Mouse (Mus musculus): ENCODE measurements around the gene Apmap. TPM values are rescaled to one million over a fixed set of nuclear protein-coding genes. Genes with fewer than 3 reads are reported as not detected.
A peak's percentile ranks its signal among the peaks of the same experiment; 100 is the strongest.

The Apmap gene
- polyA plus RNA-seq, 1 experiment = 22.1 TPM

GRCm38 (mm10) chr2:150646411-150647121, 38.2 kb upstream of the Apmap start:
- TF ChIP-seq CTCF (IDR thresholded peaks at IDR 0.05; ENCODE audit: low read depth, low read length) (no peak), POLR2A (IDR thresholded peaks at IDR 0.05; ENCODE audit: borderline replicate concordance, low read depth, low read length) (no peak)
- no peak overlapping the region for H3K27ac ChIP-seq (ENCODE audit: insufficient read depth, low read depth, low read length)
- H3K4me3 ChIP-seq (ENCODE audit: insufficient read depth, low read length) = no peak overlapping the region
- H3K4me1 ChIP-seq (ENCODE audit: control insufficient read depth, insufficient read depth, low read length) = peaks cover 13% of the 10 kb centered on the region

GRCm38 (mm10) chr2:150645225-150645624, 36.9 kb upstream of the Apmap start:
- Histone ChIP-seq H3K4me1 (ENCODE audit: control insufficient read depth, insufficient read depth, low read length) (peaks cover 15% of the 10 kb centered on the region), H3K4me3 (ENCODE audit: insufficient read depth, low read length) (no peak overlapping the region), H3K27ac (ENCODE audit: insufficient read depth, low read depth, low read length) (no peak overlapping the region)
- TF ChIP-seq POLR2A (IDR thresholded peaks at IDR 0.05; ENCODE audit: borderline replicate concordance, low read depth, low read length) = no peak
- no peak for TF ChIP-seq CTCF (IDR thresholded peaks at IDR 0.05; ENCODE audit: low read depth, low read length)

- no peak overlapping the region for H3K4me3 ChIP-seq (ENCODE audit: insufficient read depth, low read length)
- no peak overlapping the region for H3K27ac ChIP-seq (ENCODE audit: insufficient read depth, low read depth, low read length)
- H3K4me1 ChIP-seq (ENCODE audit: control insufficient read depth, insufficient read depth, low read length) = peaks cover 15% of the 10 kb centered on the region
- TF ChIP-seq CTCF (IDR thresholded peaks at IDR 0.05; ENCODE audit: low read depth, low read length) = no peak
- no peak for TF ChIP-seq POLR2A (IDR thresholded peaks at IDR 0.05; ENCODE audit: borderline replicate concordance, low read depth, low read length)
Measured at GRCm38 (mm10) chr2:150643726-150644415, 35.5 kb upstream of the Apmap start.

DNA sequence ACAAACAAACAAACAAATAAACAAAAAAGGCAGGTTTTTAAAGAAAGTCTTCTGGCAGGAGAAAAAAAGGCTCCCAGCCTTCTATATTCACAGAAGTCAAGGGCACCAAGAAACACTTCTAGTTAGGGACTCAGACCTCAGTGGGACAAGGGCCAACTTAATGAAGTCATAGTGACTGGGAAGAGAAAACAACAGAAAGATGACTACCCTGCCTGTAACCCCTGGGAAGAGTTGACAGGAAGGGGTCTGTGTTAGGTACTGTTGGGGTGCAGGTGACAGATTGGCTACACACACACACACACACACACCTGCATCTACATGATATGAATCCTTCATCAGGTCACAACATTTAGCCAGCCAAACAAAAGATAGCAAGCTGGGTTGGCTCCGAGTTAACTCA, 34.8 kb upstream of the Apmap start:
- no peak overlapping the region for H3K27ac ChIP-seq (ENCODE audit: insufficient read depth, low read depth, low read length)
- peaks cover 10% of the 10 kb centered on the region for H3K4me1 ChIP-seq (ENCODE audit: control insufficient read depth, insufficient read depth, low read length)
- TF ChIP-seq POLR2A (IDR thresholded peaks at IDR 0.05; ENCODE audit: borderline replicate concordance, low read depth, low read length) (no peak), CTCF (IDR thresholded peaks at IDR 0.05; ENCODE audit: low read depth, low read length) (no peak)
- no peak overlapping the region for H3K4me3 ChIP-seq (ENCODE audit: insufficient read depth, low read length)

DNA sequence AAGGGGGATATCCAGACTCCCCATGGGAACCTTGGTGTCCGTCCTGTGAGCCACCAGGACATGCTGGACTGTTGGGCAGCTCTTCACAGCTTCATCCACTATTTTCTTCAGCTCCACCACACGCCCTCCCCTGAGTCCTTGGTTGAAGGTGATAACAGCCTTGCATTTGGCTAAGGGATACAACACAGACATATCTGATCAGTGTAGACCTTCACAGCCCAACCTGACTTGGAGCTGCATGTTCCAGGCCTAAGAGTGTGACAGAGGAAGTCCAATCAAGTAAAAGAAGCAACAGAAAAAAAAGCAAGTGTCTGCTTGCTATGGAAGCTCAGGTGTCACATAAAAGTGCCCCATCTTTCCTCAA, 30.0 kb upstream of the Apmap start:
- Histone ChIP-seq H3K27ac (ENCODE audit: insufficient read depth, low read depth, low read length) (no peak overlapping the region), H3K4me3 (ENCODE audit: insufficient read depth, low read length) (no peak overlapping the region), H3K4me1 (ENCODE audit: control insufficient read depth, insufficient read depth, low read length) (peaks cover 2% of the 10 kb centered on the region; the same call in 1 of the 2 replicates)
- TF ChIP-seq POLR2A (IDR thresholded peaks at IDR 0.05; ENCODE audit: borderline replicate concordance, low read depth, low read length) (no peak), CTCF (IDR thresholded peaks at IDR 0.05; ENCODE audit: low read depth, low read length) (no peak)

GRCm38 (mm10) chr2:150637702-150638369, 29.5 kb upstream of the Apmap start:
- Histone ChIP-seq H3K27ac (ENCODE audit: insufficient read depth, low read depth, low read length) (no peak overlapping the region), H3K4me1 (ENCODE audit: control insufficient read depth, insufficient read depth, low read length) (peaks cover 2% of the 10 kb centered on the region; the same call in 1 of the 2 replicates), H3K4me3 (ENCODE audit: insufficient read depth, low read length) (no peak overlapping the region)
- TF ChIP-seq CTCF (IDR thresholded peaks at IDR 0.05; ENCODE audit: low read depth, low read length) (no peak), POLR2A (IDR thresholded peaks at IDR 0.05; ENCODE audit: borderline replicate concordance, low read depth, low read length) (no peak)

GRCm38 (mm10) chr2:150635877-150636446, 27.6 kb upstream of the Apmap start:
- Histone ChIP-seq H3K27ac (ENCODE audit: insufficient read depth, low read depth, low read length) (no peak overlapping the region), H3K4me3 (ENCODE audit: insufficient read depth, low read length) (no peak overlapping the region), H3K4me1 (ENCODE audit: control insufficient read depth, insufficient read depth, low read length) (no peaks in the 10 kb centered on the region)
- TF ChIP-seq POLR2A (IDR thresholded peaks at IDR 0.05; ENCODE audit: borderline replicate concordance, low read depth, low read length) = no peak

DNA sequence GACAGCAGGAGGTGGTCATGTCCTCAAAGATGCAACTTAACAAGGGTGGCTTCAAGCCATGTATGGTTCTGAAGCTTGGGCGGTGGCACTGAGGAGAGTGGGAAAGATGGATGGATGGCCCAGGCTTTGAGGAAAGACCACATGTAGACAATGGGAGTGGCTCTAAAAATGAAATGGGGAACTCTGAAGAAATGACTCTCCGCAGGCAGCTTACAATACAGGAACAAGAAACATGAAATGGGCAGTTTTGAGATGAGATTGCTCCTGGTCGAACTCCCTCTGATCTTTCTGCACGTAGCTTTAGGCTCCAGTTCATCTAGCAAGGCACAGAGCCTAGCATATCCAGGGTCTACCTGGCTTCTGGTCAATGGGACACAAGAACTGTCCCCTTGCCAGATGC, 20.9 kb upstream of the Apmap start:
- Histone ChIP-seq H3K27ac (ENCODE audit: insufficient read depth, low read depth, low read length) (peak overlapping the region; percentile 14; the same call in 1 of the 2 replicates), H3K4me1 (ENCODE audit: control insufficient read depth, insufficient read depth, low read length) (peaks cover 18% of the 10 kb centered on the region), H3K4me3 (ENCODE audit: insufficient read depth, low read length) (no peak overlapping the region)
- no peak for TF ChIP-seq CTCF (IDR thresholded peaks at IDR 0.05; ENCODE audit: low read depth, low read length)

DNA sequence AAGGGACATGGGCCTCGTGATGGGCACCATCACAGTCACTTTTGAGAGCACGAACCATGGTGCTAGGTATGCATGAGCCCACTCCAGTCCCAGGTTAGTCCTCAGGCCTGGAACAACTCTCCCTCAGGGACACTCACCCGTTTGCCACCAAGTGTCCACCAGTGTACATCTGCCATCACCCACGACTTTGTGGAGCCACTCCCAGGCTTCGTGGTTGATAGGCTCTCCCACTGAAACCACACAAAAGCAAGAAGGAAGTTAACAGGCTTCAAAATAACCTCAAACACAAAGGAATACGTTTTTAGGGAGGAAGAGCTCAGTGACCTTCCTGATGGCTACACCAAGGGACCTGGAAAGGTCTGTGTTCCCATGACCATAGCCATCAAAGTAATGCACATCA, 18.8 kb upstream of the Apmap start:
- H3K4me1 ChIP-seq (ENCODE audit: control insufficient read depth, insufficient read depth, low read length) = peaks cover 18% of the 10 kb centered on the region
- no peak overlapping the region for H3K27ac ChIP-seq (ENCODE audit: insufficient read depth, low read depth, low read length)
- H3K4me3 ChIP-seq (ENCODE audit: insufficient read depth, low read length) = no peak overlapping the region
- TF ChIP-seq POLR2A (IDR thresholded peaks at IDR 0.05; ENCODE audit: borderline replicate concordance, low read depth, low read length) = no peak

GRCm38 (mm10) chr2:150624926-150625325, 16.6 kb upstream of the Apmap start:
- no peak overlapping the region for H3K27ac ChIP-seq (ENCODE audit: insufficient read depth, low read depth, low read length)
- H3K4me1 ChIP-seq (ENCODE audit: control insufficient read depth, insufficient read depth, low read length) = peaks cover 23% of the 10 kb centered on the region
- TF ChIP-seq CTCF (IDR thresholded peaks at IDR 0.05; ENCODE audit: low read depth, low read length) = no peak
- TF ChIP-seq POLR2A (IDR thresholded peaks at IDR 0.05; ENCODE audit: borderline replicate concordance, low read depth, low read length) = no peak
- H3K4me3 ChIP-seq (ENCODE audit: insufficient read depth, low read length) = no peak overlapping the region

Data from bone marrow macrophage, adult 2 months (primary cell).